Mouse (Mus musculus) stomach, embryonic 14.5 days (tissue): ENCODE measurements around the gene Meaf6. TPM values are rescaled to one million over a fixed set of nuclear protein-coding genes. Genes with fewer than 3 reads are reported as not detected.

ENCODE experiments used
- ATAC-seq: fragments of 200-750 bp; cut with Nextera tagmentation; 2 replicates; pipeline ENCODE4 v1.8.0; 2017; ENCODE audit warnings: low read depth, moderate TSS enrichment; ENCODE audit not compliant: insufficient number of reproducible peaks, insufficient read depth, low FRiP score
- H3K27ac ChIP-seq: fragments of 300-500 bp; sonication (generic); 2 replicates; pipeline ENCODE4 v1.5.1; 2014; ENCODE audit warnings: mild to moderate bottlenecking, low read length, moderate library complexity, mixed read lengths
- H3K27me3 ChIP-seq: fragments of 300-500 bp; sonication (generic); 2 replicates; pipeline ENCODE4 v1.6.1; 2014; ENCODE audit warnings: low read length, control low read depth, mixed read lengths; ENCODE audit not compliant: control insufficient read depth, insufficient read depth
- H3K36me3 ChIP-seq: fragments of 300-500 bp; sonication (generic); 2 replicates; pipeline ENCODE4 v1.6.1; 2014; ENCODE audit warnings: mild to moderate bottlenecking, control low read depth, low read length, moderate library complexity, mixed read lengths; ENCODE audit not compliant: control insufficient read depth, insufficient read depth
- H3K4me1 ChIP-seq: fragments of 300-500 bp; sonication (generic); 2 replicates; pipeline ENCODE4 v1.6.1; 2014; ENCODE audit warnings: low read length, control low read depth, mixed read lengths; ENCODE audit not compliant: control insufficient read depth, insufficient read depth
- H3K4me2 ChIP-seq: fragments of 300-500 bp; sonication (generic); replicated peaks from 2 replicates; pipeline ENCODE4 v1.6.1; 2014; ENCODE audit warnings: low read depth, low read length, control low read depth
- H3K4me3 ChIP-seq: fragments of 300-500 bp; sonication (generic); 2 replicates; pipeline ENCODE4 v1.5.1; 2014; ENCODE audit warnings: low read depth, low read length, control low read depth
- H3K9ac ChIP-seq: fragments of 300-500 bp; sonication (generic); replicated peaks from 2 replicates; pipeline ENCODE4 v1.6.1; 2014; ENCODE audit warnings: low read depth, mild to moderate bottlenecking, control low read depth, low read length, moderate library complexity, mixed read lengths
- H3K9me3 ChIP-seq: fragments of 300-500 bp; sonication (generic); 2 replicates; pipeline ENCODE4 v1.6.1; 2016; ENCODE audit warnings: low read depth, low read length, control low read depth; ENCODE audit not compliant: control insufficient read depth
- WGBS: fragments of 180-500 bp; shearing (Covaris S2); extraction: QIAGEN DNeasy Blood & Tissue Kit; methylation state at CpG from one replicate; pipeline ENCODE4 v1.1.7; 2014; 5-methylcytosine and 5-hydroxymethylcytosine counted together
- polyA plus RNA-seq: library from polyadenylated mRNA; unstranded; fragments of >200 nt; fragmentation: Nextera tagmentation; extraction: Ambion mirVana; gene quantifications from 2 replicates; pipeline ENCODE4 v1.2.1, GENCODE M21; 2014

Gene Meaf6
- polyA plus RNA-seq, 1 experiment from 2014 or later = 69.2 TPM

DNA sequence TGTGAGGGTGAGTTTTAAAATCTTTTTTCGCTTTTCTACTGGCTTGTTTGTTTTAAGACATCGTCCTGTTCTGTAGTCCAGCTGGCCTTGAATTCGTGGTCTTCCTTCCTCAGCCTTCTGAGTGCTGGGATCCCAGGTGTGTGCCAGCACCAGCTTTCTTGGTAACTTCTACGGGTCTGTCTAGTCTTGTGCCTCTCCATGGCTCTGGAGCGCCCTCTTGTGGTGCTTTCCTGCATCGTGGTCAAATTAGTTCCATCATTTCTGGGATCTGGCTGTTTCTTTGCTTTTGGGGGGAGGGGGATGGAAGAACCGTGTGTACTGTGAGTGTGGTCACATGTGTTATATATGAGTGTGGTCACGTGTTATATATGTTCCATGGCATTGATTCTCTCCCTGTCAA lies 14.5 kb downstream of the Meaf6 start:
- Histone ChIP-seq H3K27ac (no peak overlapping the region), H3K9me3 (no peaks in the 10 kb centered on the region), H3K4me1 (no peaks in the 10 kb centered on the region), H3K4me2 (no peak overlapping the region), H3K36me3 (peaks cover 13% of the 10 kb centered on the region), H3K9ac (no peak overlapping the region), H3K27me3 (no peaks in the 10 kb centered on the region), H3K4me3 (no peak overlapping the region)
- 9% methylated on average over 8 of the region's 8 CpGs for whole genome bisulfite sequencing
- 0 out of 2 replicates have a peak, but pooled peaks have one; percentile 37 for ATAC-seq

DNA sequence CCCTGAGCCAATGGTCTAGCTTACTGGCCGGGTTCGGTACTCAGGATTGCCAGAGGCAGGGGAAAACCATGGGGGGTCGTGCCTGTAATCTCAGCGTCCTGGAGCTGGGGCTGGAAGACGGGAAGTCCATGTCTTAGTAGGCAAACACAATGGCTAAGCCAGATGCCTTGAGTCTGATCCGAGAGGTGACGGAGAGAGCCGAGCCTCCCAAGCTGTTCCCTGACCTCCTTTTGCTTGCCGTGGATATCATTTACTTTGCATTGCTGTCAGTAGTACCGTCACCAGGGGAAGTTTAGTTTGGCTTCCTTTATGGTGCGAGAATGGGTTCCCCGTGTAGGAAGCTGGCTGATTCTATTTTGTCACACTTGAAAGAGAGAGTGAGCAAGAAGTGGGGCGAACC lies 16.4 kb downstream of the Meaf6 start:
- no peaks in the 10 kb centered on the region for H3K9me3 ChIP-seq
- H3K4me2 ChIP-seq = no peak overlapping the region
- ATAC-seq = no peak
- no peak overlapping the region for H3K4me3 ChIP-seq
- H3K27ac ChIP-seq = no peak overlapping the region
- H3K9ac ChIP-seq = no peak overlapping the region
- H3K27me3 ChIP-seq = no peaks in the 10 kb centered on the region
- H3K4me1 ChIP-seq = no peaks in the 10 kb centered on the region
- H3K36me3 ChIP-seq = peaks cover 20% of the 10 kb centered on the region
- 78% methylated on average over 13 of the region's 13 CpGs for WGBS

DNA sequence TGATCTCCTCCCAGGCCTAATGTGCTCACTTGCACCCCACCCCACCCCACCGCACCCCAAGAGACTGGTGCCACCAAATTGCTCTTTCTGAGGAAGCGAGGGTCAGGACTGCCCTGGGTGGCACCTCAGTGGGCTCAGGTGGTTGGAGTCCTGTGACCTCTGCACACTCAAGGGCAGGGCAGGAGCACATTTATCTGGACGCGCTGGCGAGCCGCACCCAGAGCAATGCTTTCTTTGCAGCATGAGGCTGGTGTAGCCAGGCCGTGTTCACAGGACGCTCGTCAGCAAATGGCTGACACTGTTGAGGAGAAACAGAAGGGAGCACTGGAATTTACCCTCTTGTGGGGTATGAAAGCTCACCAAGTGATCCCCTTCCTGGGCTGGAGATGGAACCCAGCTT lies 20.4 kb downstream of the Meaf6 start:
- Histone ChIP-seq H3K27me3 (no peaks in the 10 kb centered on the region), H3K36me3 (peaks cover 27% of the 10 kb centered on the region), H3K9ac (no peak overlapping the region), H3K9me3 (no peaks in the 10 kb centered on the region), H3K4me1 (no peaks in the 10 kb centered on the region), H3K27ac (no peak overlapping the region), H3K4me2 (no peak overlapping the region), H3K4me3 (no peak overlapping the region)
- 84% methylated on average over 9 of the region's 9 CpGs for WGBS
- ATAC-seq = no peak

DNA sequence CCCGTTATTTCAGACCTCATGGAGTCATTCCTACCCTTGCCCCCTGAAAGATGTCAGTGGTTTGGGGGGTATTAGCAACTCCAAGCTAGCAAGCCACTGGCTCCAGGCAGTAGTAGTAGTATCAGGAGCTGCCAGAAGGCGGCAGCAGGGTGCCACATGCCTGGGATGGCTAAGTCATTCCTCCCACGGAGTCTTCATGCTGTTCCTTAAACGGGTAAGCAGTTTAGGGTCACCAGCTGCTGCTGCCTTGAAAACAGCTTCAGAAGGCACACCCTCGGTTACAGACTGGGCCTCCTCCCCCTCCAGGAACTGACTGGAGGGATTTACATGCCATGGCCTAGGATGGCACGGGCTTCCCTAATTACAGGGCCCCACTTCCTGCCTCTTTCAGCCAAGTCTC lies 29.7 kb downstream of the Meaf6 start:
- Histone ChIP-seq H3K27ac (no peak overlapping the region), H3K4me3 (no peak overlapping the region), H3K36me3 (peaks cover 7% of the 10 kb centered on the region), H3K27me3 (no peaks in the 10 kb centered on the region), H3K9ac (no peak overlapping the region), H3K4me2 (no peak overlapping the region), H3K9me3 (no peaks in the 10 kb centered on the region), H3K4me1 (peaks cover 13% of the 10 kb centered on the region; the same call in 1 of the 2 replicates)
- no peak for ATAC-seq
- WGBS = 9% methylated on average over 6 of the region's 6 CpGs

GRCm38 (mm10) chr4:125115081-125115480 lies 30.1 kb downstream of the Meaf6 start:
- H3K27ac ChIP-seq = no peak overlapping the region
- H3K36me3 ChIP-seq = peaks cover 4% of the 10 kb centered on the region
- 82% methylated on average over 4 of the region's 4 CpGs for WGBS
- no peaks in the 10 kb centered on the region for H3K27me3 ChIP-seq
- no peaks in the 10 kb centered on the region for H3K9me3 ChIP-seq
- no peak overlapping the region for H3K4me3 ChIP-seq
- H3K9ac ChIP-seq = no peak overlapping the region
- ATAC-seq = no peak
- H3K4me1 ChIP-seq = peaks cover 13% of the 10 kb centered on the region; the same call in 1 of the 2 replicates
- no peak overlapping the region for H3K4me2 ChIP-seq

- Histone ChIP-seq H3K27ac (no peak overlapping the region), H3K9me3 (no peaks in the 10 kb centered on the region), H3K9ac (no peak overlapping the region), H3K27me3 (no peaks in the 10 kb centered on the region), H3K4me3 (no peak overlapping the region), H3K4me1 (peaks cover 13% of the 10 kb centered on the region; the same call in 1 of the 2 replicates), H3K4me2 (no peak overlapping the region), H3K36me3 (no peaks in the 10 kb centered on the region; the same call in 1 of the 2 replicates)
- WGBS = 34% methylated on average over 6 of the region's 6 CpGs
- ATAC-seq = no peak
Measured at GRCm38 (mm10) chr4:125115710-125116089, 30.8 kb downstream of the Meaf6 start.

- Histone ChIP-seq H3K9me3 (no peaks in the 10 kb centered on the region), H3K27ac (no peak overlapping the region), H3K36me3 (peaks cover 3% of the 10 kb centered on the region; the same call in 1 of the 2 replicates), H3K27me3 (no peaks in the 10 kb centered on the region), H3K4me2 (no peak overlapping the region), H3K4me3 (no peak overlapping the region), H3K9ac (no peak overlapping the region), H3K4me1 (peaks cover 13% of the 10 kb centered on the region; the same call in 1 of the 2 replicates)
- 73% methylated on average over 9 of the region's 9 CpGs for WGBS
- no peak for ATAC-seq
Measured at GRCm38 (mm10) chr4:125116090-125116861, 31.3 kb downstream of the Meaf6 start.

DNA sequence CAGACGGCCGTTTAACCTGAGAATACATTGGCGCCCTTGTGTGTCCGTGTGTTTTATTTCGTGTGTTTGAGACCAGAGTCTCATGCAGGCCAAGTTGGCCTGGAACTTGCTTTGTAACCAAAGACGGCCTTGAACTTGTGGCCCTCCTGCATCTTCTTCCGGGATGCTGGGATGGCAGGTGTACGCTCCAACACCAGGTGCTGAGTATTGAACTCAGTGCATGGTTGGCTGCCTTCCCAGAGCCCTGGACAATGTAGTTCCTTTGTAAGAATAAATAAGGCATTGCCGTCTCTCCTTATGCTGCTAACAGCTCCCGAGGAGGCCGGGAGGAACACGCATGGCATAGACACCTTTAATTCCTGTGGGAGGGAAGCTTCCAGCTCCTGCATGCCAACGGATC lies 32.0 kb downstream of the Meaf6 start:
- ATAC-seq = no peak
- Histone ChIP-seq H3K36me3 (peaks cover 3% of the 10 kb centered on the region; the same call in 1 of the 2 replicates), H3K4me3 (no peak overlapping the region), H3K4me1 (peaks cover 13% of the 10 kb centered on the region; the same call in 1 of the 2 replicates), H3K9ac (no peak overlapping the region), H3K4me2 (no peak overlapping the region), H3K27ac (no peak overlapping the region), H3K27me3 (no peaks in the 10 kb centered on the region), H3K9me3 (no peaks in the 10 kb centered on the region)
- WGBS = 59% methylated on average over 13 of the region's 13 CpGs
